Mouse (Mus musculus) embryonic facial prominence, embryonic 13.5 days (tissue): ENCODE measurements at regions not wholly inside any gene's neighbourhood (a gene's known extent, or its start where the extent isn't known, plus 50 kb on each side); places are given as distances from the start of the nearest gene placed in this dataset.

ENCODE experiments used
- ATAC-seq: fragments of 200-750 bp; cut with Nextera tagmentation; 2 replicates; pipeline ENCODE4 v1.8.0; 2017; ENCODE audit warnings: low read depth; ENCODE audit not compliant: insufficient number of reproducible peaks, insufficient read depth, low FRiP score, low TSS enrichment
- H3K27ac ChIP-seq: fragments of 300-500 bp; sonication (generic); 2 replicates; pipeline ENCODE4 v1.5.1; 2015; ENCODE audit warnings: moderate library complexity, mild to moderate bottlenecking, inconsistent platforms
- H3K27me3 ChIP-seq: fragments of 300-500 bp; sonication (generic); 2 replicates; pipeline ENCODE4 v1.6.1; 2015; ENCODE audit warnings: mild to moderate bottlenecking, inconsistent platforms
- H3K36me3 ChIP-seq: fragments of 300-500 bp; sonication (generic); 2 replicates; pipeline ENCODE4 v1.6.1; 2015; ENCODE audit warnings: mild to moderate bottlenecking, inconsistent platforms
- H3K4me1 ChIP-seq: fragments of 300-500 bp; sonication (generic); 2 replicates; pipeline ENCODE4 v1.6.1; 2015; ENCODE audit warnings: inconsistent platforms
- H3K4me2 ChIP-seq: fragments of 300-500 bp; sonication (generic); 2 replicates; pipeline ENCODE4 v1.6.1; 2015; ENCODE audit warnings: moderate library complexity, mild to moderate bottlenecking, inconsistent platforms
- H3K4me3 ChIP-seq: fragments of 300-500 bp; sonication (generic); 2 replicates; pipeline ENCODE4 v1.5.1; 2015; ENCODE audit warnings: mild to moderate bottlenecking, inconsistent platforms
- H3K9ac ChIP-seq: fragments of 300-500 bp; sonication (generic); 2 replicates; pipeline ENCODE4 v1.6.1; 2015; ENCODE audit warnings: mild to moderate bottlenecking, inconsistent platforms
- H3K9me3 ChIP-seq: fragments of 300-500 bp; sonication (generic); 2 replicates; pipeline ENCODE4 v1.6.1; 2016; ENCODE audit warnings: inconsistent platforms
- WGBS: fragments of 180-500 bp; shearing (Covaris S2); methylation state at CpG from one replicate; pipeline ENCODE4 v1.1.7; 2015; ENCODE audit warnings: mixed read lengths; 5-methylcytosine and 5-hydroxymethylcytosine counted together

- H3K27ac ChIP-seq, result no peak overlapping the region
- WGBS, result 74% methylated on average over 12 of the region's 12 CpGs
Measured at GRCm38 (mm10) chr3:66738201-66739062, 242.8 kb upstream of the Rsrc1 start.

DNA sequence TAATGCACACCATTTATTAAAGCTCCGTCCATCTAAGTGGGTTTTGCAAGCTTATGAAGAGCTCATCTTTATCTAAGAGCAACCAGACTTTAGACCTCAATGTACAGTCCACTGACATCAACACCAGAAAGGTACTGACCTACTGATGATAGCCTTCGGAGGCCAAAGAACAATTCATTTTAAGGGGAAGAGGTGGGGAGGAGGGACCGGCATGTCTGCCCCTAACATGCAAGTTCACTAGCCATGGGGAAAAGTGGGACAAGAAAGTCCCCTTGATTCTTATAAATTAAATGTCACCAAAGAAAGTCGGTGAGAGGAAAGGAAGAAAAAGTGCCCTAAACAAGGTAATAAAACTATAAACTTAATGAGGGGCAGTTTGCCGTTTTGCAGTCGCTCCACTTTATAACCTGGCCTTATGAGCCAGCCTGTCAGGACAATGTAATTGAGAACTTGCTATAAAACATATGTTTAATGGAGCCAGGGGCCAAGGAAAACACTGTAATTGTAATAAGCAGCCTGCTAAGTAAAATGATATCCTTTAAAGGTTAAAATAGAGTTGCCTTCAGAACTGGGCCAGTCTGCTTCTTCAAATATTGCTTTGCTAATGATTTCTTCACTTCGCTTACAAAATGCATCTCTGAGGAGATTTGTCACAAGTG is 241.7 kb upstream of the Rsrc1 start:
- no peak overlapping the region for H3K4me2 ChIP-seq
- WGBS, result 58% methylated on average over 7 of the region's 7 CpGs
- H3K27ac ChIP-seq, result no peak overlapping the region
- no peaks in the 10 kb centered on the region for H3K36me3 ChIP-seq
- H3K4me3 ChIP-seq, result no peak overlapping the region
- no peak overlapping the region for H3K9ac ChIP-seq
- 0 out of 2 replicates have a peak, but pooled peaks cover 3% of the 10 kb centered on the region for H3K27me3 ChIP-seq
- no peak for ATAC-seq
- H3K4me1 ChIP-seq, result peaks cover 21% of the 10 kb centered on the region
- H3K9me3 ChIP-seq, result no peaks in the 10 kb centered on the region

More at GRCm38 (mm10) chr3:66738201-66739062, 242.8 kb upstream of the Rsrc1 start:
- no peak for ATAC-seq
- no peaks in the 10 kb centered on the region for H3K9me3 ChIP-seq
- H3K4me2 ChIP-seq, result no peak overlapping the region
- no peak overlapping the region for H3K9ac ChIP-seq
- H3K36me3 ChIP-seq, result no peaks in the 10 kb centered on the region
- peaks cover 21% of the 10 kb centered on the region for H3K4me1 ChIP-seq
- 0 out of 2 replicates have a peak, but pooled peaks cover 3% of the 10 kb centered on the region for H3K27me3 ChIP-seq
- no peak overlapping the region for H3K4me3 ChIP-seq

- 59% methylated on average over 11 of the region's 11 CpGs for WGBS
- no peak for ATAC-seq
- H3K4me3 ChIP-seq, result no peak overlapping the region
- H3K27me3 ChIP-seq, result peaks cover 10% of the 10 kb centered on the region; the same call in 1 of the 2 replicates
- peaks cover 17% of the 10 kb centered on the region for H3K4me1 ChIP-seq
- no peaks in the 10 kb centered on the region for H3K36me3 ChIP-seq
- H3K4me2 ChIP-seq, result no peak overlapping the region
- no peak overlapping the region for H3K27ac ChIP-seq
- no peaks in the 10 kb centered on the region for H3K9me3 ChIP-seq
- no peak overlapping the region for H3K9ac ChIP-seq
Measured at GRCm38 (mm10) chr3:66744133-66744913, 236.9 kb upstream of the Rsrc1 start.

- H3K9ac ChIP-seq, result no peak overlapping the region
- peak overlapping the region; percentile 31; the same call in 1 of the 2 replicates for H3K4me2 ChIP-seq
- H3K9me3 ChIP-seq, result no peaks in the 10 kb centered on the region
- peaks cover 10% of the 10 kb centered on the region; the same call in 1 of the 2 replicates for H3K27me3 ChIP-seq
- H3K36me3 ChIP-seq, result no peaks in the 10 kb centered on the region
- H3K4me1 ChIP-seq, result peaks cover 12% of the 10 kb centered on the region
- 75% methylated on average over 19 of the region's 19 CpGs for WGBS
- ATAC-seq, result 0 out of 2 replicates have a peak, but pooled peaks have one; percentile 56
- H3K4me3 ChIP-seq, result no peak overlapping the region
- H3K27ac ChIP-seq, result no peak overlapping the region
Measured at GRCm38 (mm10) chr3:66746373-66747072, 234.7 kb upstream of the Rsrc1 start.

DNA sequence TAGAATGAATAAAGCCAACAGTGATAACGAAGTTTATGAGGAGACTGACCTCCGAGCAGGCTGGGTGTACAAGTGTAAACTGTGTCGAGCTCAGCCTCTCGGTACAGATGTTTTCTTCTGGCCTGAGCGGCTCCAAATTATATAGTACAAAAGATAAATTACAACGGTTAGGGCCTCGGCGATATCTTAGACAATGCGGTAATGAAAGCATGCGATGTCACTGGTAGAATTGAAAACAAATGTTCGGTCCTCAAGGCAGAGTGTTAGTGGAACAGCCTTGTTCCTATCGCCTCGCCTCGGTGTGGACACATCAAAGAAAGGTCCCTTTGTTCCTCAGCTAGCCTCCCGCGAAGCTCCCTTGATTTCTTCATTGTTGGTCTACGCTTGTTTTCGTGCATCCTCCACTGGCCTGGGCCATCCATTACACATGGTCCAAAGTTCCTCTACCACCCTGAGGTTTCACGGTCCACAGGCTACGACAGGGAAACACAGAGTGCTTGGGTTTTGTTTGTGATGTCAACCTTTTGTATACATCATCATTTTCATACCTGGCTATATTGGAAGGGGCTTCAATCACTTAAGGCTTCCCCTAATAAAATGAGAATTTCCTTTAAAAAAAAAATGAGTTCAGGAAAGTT is 234.0 kb upstream of the Rsrc1 start:
- H3K4me1 ChIP-seq, result peaks cover 12% of the 10 kb centered on the region
- no peaks in the 10 kb centered on the region for H3K9me3 ChIP-seq
- H3K27ac ChIP-seq, result no peak overlapping the region
- 41% methylated on average over 20 of the region's 20 CpGs for WGBS
- ATAC-seq, result no peak
- H3K4me2 ChIP-seq, result peak overlapping the region; percentile 31
- H3K9ac ChIP-seq, result no peak overlapping the region
- peaks cover 10% of the 10 kb centered on the region; the same call in 1 of the 2 replicates for H3K27me3 ChIP-seq
- no peaks in the 10 kb centered on the region for H3K36me3 ChIP-seq
- no peak overlapping the region for H3K4me3 ChIP-seq

GRCm38 (mm10) chr3:66758141-66758540 is 223.0 kb upstream of the Rsrc1 start:
- no peak for ATAC-seq
- H3K36me3 ChIP-seq, result no peaks in the 10 kb centered on the region
- no peaks in the 10 kb centered on the region for H3K4me1 ChIP-seq
- no peak overlapping the region for H3K27ac ChIP-seq
- H3K9ac ChIP-seq, result no peak overlapping the region
- 0 out of 2 replicates have a peak, but pooled peaks cover 3% of the 10 kb centered on the region for H3K9me3 ChIP-seq
- H3K4me3 ChIP-seq, result no peak overlapping the region
- no peaks in the 10 kb centered on the region for H3K27me3 ChIP-seq
- H3K4me2 ChIP-seq, result no peak overlapping the region
- WGBS, result 74% methylated on average over 3 of the region's 3 CpGs

GRCm38 (mm10) chr3:66759841-66760240 is 221.3 kb upstream of the Rsrc1 start:
- no peak overlapping the region for H3K27ac ChIP-seq
- no peaks in the 10 kb centered on the region for H3K36me3 ChIP-seq
- no peak overlapping the region for H3K4me2 ChIP-seq
- no peak for ATAC-seq
- 95% methylated on average over 4 of the region's 4 CpGs for WGBS
- no peak overlapping the region for H3K4me3 ChIP-seq
- H3K27me3 ChIP-seq, result no peaks in the 10 kb centered on the region
- no peaks in the 10 kb centered on the region for H3K4me1 ChIP-seq
- H3K9ac ChIP-seq, result no peak overlapping the region
- no peaks in the 10 kb centered on the region for H3K9me3 ChIP-seq

DNA sequence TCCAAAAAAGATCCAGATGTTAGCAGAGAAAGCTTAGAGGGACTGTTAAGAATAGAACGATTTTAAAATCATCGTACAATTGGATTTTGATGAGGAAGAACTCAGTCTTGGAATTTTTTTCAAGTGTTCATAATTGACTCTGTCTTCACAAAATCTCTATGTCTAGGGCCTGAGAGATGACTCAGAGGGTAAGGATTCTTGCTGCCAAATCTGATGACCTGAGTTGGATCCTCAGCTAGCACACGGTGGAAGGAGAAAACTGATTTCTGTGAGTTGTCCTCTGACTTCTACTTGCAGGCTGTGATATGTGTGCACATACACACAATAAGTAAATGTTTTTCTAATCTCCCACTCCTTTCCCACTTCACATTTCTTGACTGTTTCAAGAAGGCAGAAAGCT is 218.7 kb upstream of the Rsrc1 start:
- Histone ChIP-seq H3K9ac (no peak overlapping the region), H3K36me3 (no peaks in the 10 kb centered on the region), H3K27me3 (no peaks in the 10 kb centered on the region), H3K9me3 (no peaks in the 10 kb centered on the region), H3K4me1 (no peaks in the 10 kb centered on the region), H3K27ac (no peak overlapping the region), H3K4me2 (no peak overlapping the region), H3K4me3 (no peak overlapping the region)
- no peak for ATAC-seq
- 34% methylated on average over 3 of the region's 3 CpGs for WGBS

DNA sequence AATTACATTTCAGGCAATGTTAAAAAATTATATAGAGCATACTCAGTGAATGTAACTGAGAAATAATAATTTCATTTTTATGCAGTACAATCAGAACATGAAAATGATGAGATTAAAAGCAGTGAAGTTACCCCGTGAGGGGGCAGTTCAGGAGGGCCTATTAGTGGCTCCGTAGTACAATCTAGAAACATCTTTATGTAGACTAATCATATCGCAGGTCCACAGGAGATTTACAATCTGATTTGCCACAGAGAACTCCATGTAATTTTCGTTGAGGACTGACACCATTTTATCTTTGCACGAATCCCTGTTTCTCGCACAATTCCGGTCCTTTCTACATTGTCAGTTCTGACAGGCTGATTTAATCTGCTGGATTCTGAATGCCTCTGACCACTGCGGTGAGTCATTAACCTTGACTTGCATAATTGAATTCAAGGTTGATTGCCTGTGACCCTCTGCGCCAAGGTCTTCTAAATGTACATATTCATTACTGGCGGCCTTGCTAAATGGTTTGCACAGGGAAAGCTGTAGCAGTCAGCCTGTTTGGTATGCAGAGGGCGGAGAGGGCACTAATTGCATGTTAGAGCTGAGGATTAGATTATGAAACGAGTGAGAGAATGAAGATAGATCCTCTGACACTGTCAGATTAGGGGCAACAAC is 183.7 kb upstream of the Rsrc1 start:
- 43% methylated on average over 12 of the region's 12 CpGs for WGBS

GRCm38 (mm10) chr3:66798292-66798691 is 182.9 kb upstream of the Rsrc1 start:
- Histone ChIP-seq H3K4me1 (0 out of 2 replicates have a peak, but pooled peaks cover 3% of the 10 kb centered on the region), H3K9ac (no peak overlapping the region), H3K27ac (no peak overlapping the region), H3K36me3 (no peaks in the 10 kb centered on the region), H3K27me3 (peaks cover 14% of the 10 kb centered on the region; the same call in 1 of the 2 replicates), H3K4me2 (no peak overlapping the region), H3K4me3 (no peak overlapping the region), H3K9me3 (no peaks in the 10 kb centered on the region)
- 72% methylated on average over 5 of the region's 5 CpGs for WGBS
- ATAC-seq, result no peak

More for the DNA sequence above, 183.7 kb upstream of the Rsrc1 start:
- Histone ChIP-seq H3K27me3 (peaks cover 10% of the 10 kb centered on the region; the same call in 1 of the 2 replicates), H3K9me3 (no peaks in the 10 kb centered on the region), H3K4me2 (no peak overlapping the region), H3K36me3 (no peaks in the 10 kb centered on the region), H3K9ac (no peak overlapping the region), H3K4me1 (0 out of 2 replicates have a peak, but pooled peaks cover 3% of the 10 kb centered on the region), H3K27ac (no peak overlapping the region), H3K4me3 (no peak overlapping the region)
- ATAC-seq, result no peak
